Mouse (Mus musculus): ENCODE results near the gene Ankfn1. TPM values are rescaled to one million over a fixed set of nuclear protein-coding genes. Genes with fewer than 3 reads are reported as not detected.

Ankfn1 gene
- polyA plus RNA-seq, 1 experiment from 2014 or later: 0.16 TPM

DNA sequence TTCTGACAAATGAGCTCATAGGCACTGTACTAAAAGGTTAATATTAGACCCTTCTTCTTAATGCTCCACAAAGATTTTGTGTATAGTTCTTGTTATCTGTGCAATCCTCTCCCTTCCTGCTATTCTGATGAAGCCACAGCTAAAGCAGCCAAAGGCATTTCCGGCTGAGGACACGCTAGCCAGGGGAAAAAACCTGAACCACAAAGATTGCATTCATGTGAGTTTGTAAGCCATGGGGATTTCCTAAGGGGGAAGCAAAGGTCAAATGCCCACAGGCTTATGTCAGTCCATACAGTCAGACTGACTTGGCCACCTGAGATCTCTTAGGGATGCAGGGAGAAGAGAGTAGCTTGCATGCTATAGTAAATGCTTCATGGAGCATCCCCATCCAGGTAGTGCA, 146.1 kb downstream of the Ankfn1 start:
- Histone ChIP-seq H3K36me3 (ENCODE audit: insufficient read depth, low read length) (no peaks in the 10 kb centered on the region), H3K27ac (ENCODE audit: low read length) (no peak overlapping the region), H3K4me1 (ENCODE audit: insufficient read depth, low read length) (no peaks in the 10 kb centered on the region), H3K4me3 (ENCODE audit: low read length) (no peak overlapping the region), H3K27me3 (ENCODE audit: insufficient read depth, low read length) (no peaks in the 10 kb centered on the region), H3K9me3 (ENCODE audit: low read length) (no peaks in the 10 kb centered on the region), H3K9ac (replicated peaks; ENCODE audit: low read length) (no peak overlapping the region), H3K4me2 (replicated peaks; ENCODE audit: low read depth, low read length) (no peak overlapping the region)
- no peak for ATAC-seq (ENCODE audit: low FRiP score, low TSS enrichment)
- 92% methylated on average over 2 of the region's 2 CpGs for WGBS

DNA sequence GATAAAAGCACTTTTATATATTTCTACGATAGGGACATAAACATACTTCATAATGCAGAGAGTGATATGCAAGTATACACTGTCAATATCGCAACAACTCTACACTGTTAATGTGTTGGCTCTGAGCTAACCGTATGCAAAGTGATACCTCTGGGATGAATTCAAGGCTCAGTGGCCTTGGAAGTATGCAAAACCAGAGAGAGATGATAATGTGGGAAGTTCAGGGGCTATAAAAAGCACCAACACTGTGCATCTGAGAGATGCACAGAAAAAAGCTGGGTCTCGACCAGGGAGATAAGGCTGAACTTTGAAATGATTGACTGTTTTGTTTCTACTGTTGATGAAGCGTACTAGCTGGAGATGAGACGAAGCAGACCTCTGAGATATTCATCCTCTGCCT, 148.9 kb downstream of the Ankfn1 start:
- Histone ChIP-seq H3K27ac (ENCODE audit: low read length) (no peak overlapping the region), H3K27me3 (ENCODE audit: insufficient read depth, low read length) (no peaks in the 10 kb centered on the region), H3K36me3 (ENCODE audit: insufficient read depth, low read length) (no peaks in the 10 kb centered on the region), H3K9ac (replicated peaks; ENCODE audit: low read length) (no peak overlapping the region), H3K4me2 (replicated peaks; ENCODE audit: low read depth, low read length) (no peak overlapping the region), H3K4me1 (ENCODE audit: insufficient read depth, low read length) (no peaks in the 10 kb centered on the region), H3K4me3 (ENCODE audit: low read length) (no peak overlapping the region), H3K9me3 (ENCODE audit: low read length) (no peaks in the 10 kb centered on the region)
- WGBS: 86% methylated on average over 6 of the region's 6 CpGs
- no peak for ATAC-seq (ENCODE audit: low FRiP score, low TSS enrichment)

DNA sequence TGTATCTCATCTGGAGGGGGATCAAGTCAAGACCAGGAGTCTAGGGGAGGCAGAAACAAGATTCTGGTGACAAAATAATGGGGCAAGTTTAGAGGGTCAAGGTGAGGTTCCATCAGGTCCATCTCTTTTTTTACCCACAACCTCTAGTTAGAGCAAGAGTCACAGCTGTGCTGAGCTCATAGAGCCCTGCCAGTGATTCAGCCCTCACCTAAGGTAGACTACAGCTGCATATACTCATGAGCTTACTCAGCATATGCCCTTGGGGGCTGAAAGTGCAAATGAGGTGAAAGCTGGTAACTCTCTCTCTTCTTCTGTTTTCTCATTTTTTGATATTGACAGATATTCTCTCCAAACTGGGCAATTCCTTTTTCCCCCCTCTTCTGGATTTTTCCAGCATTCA, 150.2 kb downstream of the Ankfn1 start:
- Histone ChIP-seq H3K4me3 (ENCODE audit: low read length) (no peak overlapping the region), H3K9me3 (ENCODE audit: low read length) (no peaks in the 10 kb centered on the region), H3K27me3 (ENCODE audit: insufficient read depth, low read length) (no peaks in the 10 kb centered on the region), H3K4me2 (replicated peaks; ENCODE audit: low read depth, low read length) (no peak overlapping the region), H3K4me1 (ENCODE audit: insufficient read depth, low read length) (no peaks in the 10 kb centered on the region), H3K36me3 (ENCODE audit: insufficient read depth, low read length) (no peaks in the 10 kb centered on the region), H3K9ac (replicated peaks; ENCODE audit: low read length) (no peak overlapping the region), H3K27ac (ENCODE audit: low read length) (no peak overlapping the region)
- no peak for ATAC-seq (ENCODE audit: low FRiP score, low TSS enrichment)

DNA sequence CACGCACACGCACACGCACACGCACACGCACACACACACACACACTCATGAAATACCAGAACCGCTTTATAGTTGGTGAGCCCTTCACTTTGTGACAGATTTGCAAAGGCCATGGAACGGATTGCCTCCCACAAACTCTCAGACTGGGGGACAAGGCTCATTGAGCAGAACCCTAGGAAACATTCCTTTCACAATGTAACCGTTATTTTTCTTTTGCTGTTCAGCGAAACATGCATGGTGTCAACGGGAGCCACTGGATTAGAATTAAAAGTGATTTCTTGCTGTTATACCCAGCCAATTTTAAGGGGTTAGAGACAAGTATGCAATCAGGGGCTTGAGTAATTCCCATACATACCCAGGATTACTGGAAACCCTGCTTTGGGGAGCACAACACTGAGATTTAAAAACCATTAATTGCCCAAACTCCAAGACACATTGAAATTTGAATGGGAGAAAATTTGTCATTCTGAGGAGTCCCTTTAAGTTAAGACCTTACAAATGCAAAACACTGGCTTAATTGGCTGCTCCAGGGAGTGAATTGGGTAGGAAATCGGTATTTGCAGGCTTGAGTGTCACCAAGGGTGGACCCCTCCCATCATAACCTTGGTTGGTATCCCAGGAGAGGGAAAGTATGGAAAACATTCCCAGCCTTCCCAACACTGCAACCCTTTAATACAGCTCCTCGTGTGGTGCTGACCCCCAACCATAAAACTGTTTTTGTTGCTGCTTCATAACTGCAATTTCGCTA, 153.6 kb downstream of the Ankfn1 start:
- Histone ChIP-seq H3K9me3 (ENCODE audit: low read length) (no peaks in the 10 kb centered on the region), H3K36me3 (ENCODE audit: insufficient read depth, low read length) (no peaks in the 10 kb centered on the region), H3K27ac (ENCODE audit: low read length) (no peak overlapping the region), H3K4me3 (ENCODE audit: low read length) (no peak overlapping the region), H3K4me1 (ENCODE audit: insufficient read depth, low read length) (no peaks in the 10 kb centered on the region), H3K27me3 (ENCODE audit: insufficient read depth, low read length) (no peaks in the 10 kb centered on the region), H3K9ac (replicated peaks; ENCODE audit: low read length) (no peak overlapping the region), H3K4me2 (replicated peaks; ENCODE audit: low read depth, low read length) (no peak overlapping the region)
- 65% methylated on average over 13 of the region's 13 CpGs for WGBS
- no peak for ATAC-seq (ENCODE audit: low FRiP score, low TSS enrichment)

DNA sequence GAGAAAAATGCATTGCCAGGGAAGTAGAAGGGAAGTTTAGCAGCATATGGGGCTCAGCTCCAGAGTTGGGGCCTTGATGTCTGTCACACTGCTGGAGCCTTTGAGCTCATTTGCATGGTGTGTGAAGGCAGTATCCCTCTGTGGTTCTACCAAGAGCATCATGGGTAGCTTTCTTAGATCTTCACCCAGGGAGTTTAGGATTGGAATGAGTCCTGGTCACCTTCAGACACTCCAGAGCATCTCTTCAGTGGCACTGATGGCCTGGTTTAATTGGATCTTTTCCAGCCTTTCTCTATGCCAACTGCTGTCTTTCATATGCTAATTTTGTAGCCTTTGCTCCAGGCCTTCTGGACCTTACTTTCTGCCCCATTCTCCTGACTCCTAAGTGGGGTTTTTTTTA, 157.5 kb downstream of the Ankfn1 start:
- Histone ChIP-seq H3K27ac (ENCODE audit: low read length) (no peak overlapping the region), H3K4me3 (ENCODE audit: low read length) (no peak overlapping the region), H3K9me3 (ENCODE audit: low read length) (no peaks in the 10 kb centered on the region), H3K4me2 (replicated peaks; ENCODE audit: low read depth, low read length) (no peak overlapping the region), H3K27me3 (ENCODE audit: insufficient read depth, low read length) (no peaks in the 10 kb centered on the region), H3K9ac (replicated peaks; ENCODE audit: low read length) (no peak overlapping the region), H3K36me3 (ENCODE audit: insufficient read depth, low read length) (no peaks in the 10 kb centered on the region), H3K4me1 (ENCODE audit: insufficient read depth, low read length) (no peaks in the 10 kb centered on the region)
- no peak for ATAC-seq (ENCODE audit: low FRiP score, low TSS enrichment)

DNA sequence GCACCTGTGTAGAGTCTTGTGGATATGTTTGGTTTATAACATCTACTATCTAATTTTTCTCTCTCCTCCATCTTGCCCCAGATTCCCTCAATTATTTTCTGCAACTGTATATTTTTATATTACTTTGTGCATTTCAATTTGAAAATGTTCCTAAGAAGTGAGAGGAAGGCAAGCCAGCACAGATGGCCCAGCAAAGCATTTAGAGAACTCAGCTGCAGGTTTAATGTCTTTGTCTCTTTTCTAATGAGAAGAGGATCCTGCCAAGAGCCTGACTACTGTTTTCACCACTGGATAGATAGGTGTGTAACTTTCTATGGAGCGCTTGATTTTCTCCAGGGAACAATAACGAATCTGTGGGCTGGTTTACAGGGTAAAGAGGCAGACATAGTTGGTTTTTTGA, 161.6 kb downstream of the Ankfn1 start:
- H3K4me2 ChIP-seq (replicated peaks; ENCODE audit: low read depth, low read length): no peak overlapping the region
- no peak overlapping the region for H3K9ac ChIP-seq (replicated peaks; ENCODE audit: low read length)
- no peaks in the 10 kb centered on the region for H3K36me3 ChIP-seq (ENCODE audit: insufficient read depth, low read length)
- H3K9me3 ChIP-seq (ENCODE audit: low read length): no peaks in the 10 kb centered on the region
- WGBS: 85% methylated on average over 2 of the region's 2 CpGs
- ATAC-seq (ENCODE audit: low FRiP score, low TSS enrichment): no peak
- H3K27ac ChIP-seq (ENCODE audit: low read length): no peak overlapping the region
- H3K4me3 ChIP-seq (ENCODE audit: low read length): no peak overlapping the region
- H3K27me3 ChIP-seq (ENCODE audit: insufficient read depth, low read length): no peaks in the 10 kb centered on the region
- no peaks in the 10 kb centered on the region for H3K4me1 ChIP-seq (ENCODE audit: insufficient read depth, low read length)

DNA sequence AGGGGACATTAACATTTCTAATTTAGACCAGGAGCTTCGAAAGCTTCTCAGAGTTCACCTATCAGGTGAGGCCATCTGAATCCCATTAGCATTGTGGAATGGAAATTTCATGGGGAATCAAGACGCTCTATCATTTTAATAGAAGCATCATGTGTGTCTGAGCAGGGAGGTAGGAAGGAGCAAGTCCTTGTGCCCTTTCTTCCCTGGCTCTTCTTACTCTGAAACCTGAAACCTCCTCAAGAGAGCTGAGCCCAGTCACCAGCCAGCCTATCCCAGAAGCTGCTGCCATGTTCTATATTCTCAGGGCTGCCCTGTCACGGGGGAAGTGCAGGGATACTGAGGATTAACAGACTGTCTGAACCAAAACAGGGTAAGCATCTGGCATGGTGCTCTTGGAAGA, 165.9 kb downstream of the Ankfn1 start:
- no peak overlapping the region for H3K9ac ChIP-seq (replicated peaks; ENCODE audit: low read length)
- no peaks in the 10 kb centered on the region for H3K4me1 ChIP-seq (ENCODE audit: insufficient read depth, low read length)
- no peak for ATAC-seq (ENCODE audit: low FRiP score, low TSS enrichment)
- no peak overlapping the region for H3K27ac ChIP-seq (ENCODE audit: low read length)
- no peaks in the 10 kb centered on the region for H3K9me3 ChIP-seq (ENCODE audit: low read length)
- no peaks in the 10 kb centered on the region for H3K27me3 ChIP-seq (ENCODE audit: insufficient read depth, low read length)
- no peak overlapping the region for H3K4me3 ChIP-seq (ENCODE audit: low read length)
- H3K4me2 ChIP-seq (replicated peaks; ENCODE audit: low read depth, low read length): no peak overlapping the region
- WGBS: 55% methylated on average over 3 of the region's 3 CpGs
- H3K36me3 ChIP-seq (ENCODE audit: insufficient read depth, low read length): no peaks in the 10 kb centered on the region

DNA sequence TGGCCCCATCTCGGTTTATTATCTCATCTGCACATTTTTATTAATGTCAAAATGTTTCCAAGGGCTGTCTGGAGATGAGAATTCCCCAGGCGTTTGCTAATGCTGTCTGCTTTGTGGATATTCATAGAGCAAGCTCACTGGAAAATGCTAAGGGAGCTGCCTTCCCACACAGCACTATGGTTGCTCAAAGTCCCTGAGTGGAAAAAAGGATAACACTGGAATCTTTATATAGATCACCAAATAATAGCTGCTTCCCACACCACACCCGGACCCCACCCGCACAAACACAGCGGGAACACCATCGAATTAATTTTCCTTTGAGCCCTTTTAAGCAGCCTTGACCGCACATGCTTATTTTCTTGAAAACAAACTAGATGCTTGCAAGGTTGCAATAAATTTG, 169.4 kb downstream of the Ankfn1 start:
- no peaks in the 10 kb centered on the region for H3K36me3 ChIP-seq (ENCODE audit: insufficient read depth, low read length)
- no peak for ATAC-seq (ENCODE audit: low FRiP score, low TSS enrichment)
- WGBS: 76% methylated on average over 7 of the region's 7 CpGs

DNA sequence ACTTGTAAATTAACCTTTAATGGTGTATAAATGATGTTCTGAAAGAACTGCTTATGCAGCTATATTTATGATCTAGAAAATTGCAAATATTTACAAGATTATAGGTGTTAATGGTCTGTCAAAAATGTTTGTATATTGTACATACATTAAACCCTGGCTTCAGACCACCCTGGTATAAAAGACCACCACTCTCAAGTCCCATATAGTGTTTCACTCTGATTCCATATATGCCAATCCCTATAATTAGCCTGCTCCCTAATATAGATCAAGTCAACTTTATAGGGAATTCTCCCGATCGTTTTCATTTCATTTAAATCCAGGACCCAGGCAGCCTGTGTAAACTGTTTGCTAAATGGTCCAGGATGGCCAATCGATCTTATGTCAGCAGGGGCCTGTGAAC, 170.2 kb downstream of the Ankfn1 start:
- H3K4me1 ChIP-seq (ENCODE audit: insufficient read depth, low read length): no peaks in the 10 kb centered on the region; the same call in 1 of the 2 replicates
- H3K4me3 ChIP-seq (ENCODE audit: low read length): no peak overlapping the region
- H3K4me2 ChIP-seq (replicated peaks; ENCODE audit: low read depth, low read length): no peak overlapping the region
- H3K9ac ChIP-seq (replicated peaks; ENCODE audit: low read length): no peak overlapping the region
- H3K36me3 ChIP-seq (ENCODE audit: insufficient read depth, low read length): no peaks in the 10 kb centered on the region
- H3K9me3 ChIP-seq (ENCODE audit: low read length): no peaks in the 10 kb centered on the region
- H3K27ac ChIP-seq (ENCODE audit: low read length): no peak overlapping the region
- ATAC-seq (ENCODE audit: low FRiP score, low TSS enrichment): no peak
- H3K27me3 ChIP-seq (ENCODE audit: insufficient read depth, low read length): no peaks in the 10 kb centered on the region
- WGBS: 54% methylated on average over 3 of the region's 3 CpGs

More for the DNA sequence above, 169.4 kb downstream of the Ankfn1 start:
- H3K9me3 ChIP-seq (ENCODE audit: low read length): no peaks in the 10 kb centered on the region
- no peaks in the 10 kb centered on the region for H3K27me3 ChIP-seq (ENCODE audit: insufficient read depth, low read length)
- no peak overlapping the region for H3K4me2 ChIP-seq (replicated peaks; ENCODE audit: low read depth, low read length)
- no peaks in the 10 kb centered on the region; the same call in 1 of the 2 replicates for H3K4me1 ChIP-seq (ENCODE audit: insufficient read depth, low read length)
- no peak overlapping the region for H3K4me3 ChIP-seq (ENCODE audit: low read length)
- no peak overlapping the region for H3K27ac ChIP-seq (ENCODE audit: low read length)
- H3K9ac ChIP-seq (replicated peaks; ENCODE audit: low read length): no peak overlapping the region

DNA sequence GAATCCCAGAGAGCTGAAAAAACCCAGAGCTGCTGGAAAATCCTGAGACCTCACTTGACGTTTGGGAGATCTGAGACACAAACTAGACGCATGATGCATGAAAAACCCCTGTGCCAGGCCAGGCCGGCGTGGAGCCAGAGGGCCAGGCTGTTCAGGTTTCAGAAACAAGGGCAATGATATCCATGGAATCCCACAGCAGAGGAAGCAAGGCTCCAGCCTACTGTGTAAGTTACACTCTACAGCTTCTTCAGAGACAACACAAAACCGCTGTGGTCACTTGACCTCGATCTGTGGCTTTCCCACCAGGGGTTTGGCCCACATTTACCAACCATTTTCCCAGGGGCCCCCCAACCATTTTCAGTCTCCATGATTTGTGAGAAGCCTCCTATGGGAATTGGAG, 171.1 kb downstream of the Ankfn1 start:
- no peak for ATAC-seq (ENCODE audit: low FRiP score, low TSS enrichment)
- H3K27ac ChIP-seq (ENCODE audit: low read length): no peak overlapping the region
- H3K4me1 ChIP-seq (ENCODE audit: insufficient read depth, low read length): no peaks in the 10 kb centered on the region; the same call in 1 of the 2 replicates
- H3K9me3 ChIP-seq (ENCODE audit: low read length): no peaks in the 10 kb centered on the region
- 40% methylated on average over 6 of the region's 6 CpGs for WGBS
- H3K4me3 ChIP-seq (ENCODE audit: low read length): no peak overlapping the region
- no peaks in the 10 kb centered on the region for H3K36me3 ChIP-seq (ENCODE audit: insufficient read depth, low read length)
- no peak overlapping the region for H3K4me2 ChIP-seq (replicated peaks; ENCODE audit: low read depth, low read length)
- H3K9ac ChIP-seq (replicated peaks; ENCODE audit: low read length): no peak overlapping the region
- H3K27me3 ChIP-seq (ENCODE audit: insufficient read depth, low read length): no peaks in the 10 kb centered on the region
